Mouse (Mus musculus): ENCODE measurements around the gene Syp. TPM values are rescaled to one million over a fixed set of nuclear protein-coding genes. Genes with fewer than 3 reads are reported as not detected.

The Syp gene
- polyA plus RNA-seq, 2 experiments, result 0.51 to 2.1 TPM

- Histone ChIP-seq H3K36me3 (ENCODE audit: control insufficient read depth, insufficient read depth, low read length) (peaks cover 14% of the 10 kb centered on the region), H3K4me1 (ENCODE audit: control insufficient read depth, insufficient read depth, low read length) (no peaks in the 10 kb centered on the region), H3K27ac (replicated peaks; ENCODE audit: low read depth, low read length) (no peak overlapping the region), H3K4me2 (replicated peaks; ENCODE audit: low read depth, low read length, severe bottlenecking) (no peak overlapping the region), H3K9me3 (ENCODE audit: control insufficient read depth, low read length) (no peaks in the 10 kb centered on the region), H3K27me3 (ENCODE audit: control insufficient read depth, insufficient read depth, low read length) (no peaks in the 10 kb centered on the region), H3K4me3 (replicated peaks; ENCODE audit: low read length) (no peak overlapping the region), H3K9ac (ENCODE audit: low read depth, low read length, severe bottlenecking) (no peak overlapping the region)
- 90% methylated on average over 11 of the region's 11 CpGs for WGBS
- ATAC-seq (ENCODE audit: low FRiP score, low read depth), result no peak
- no peak for TF ChIP-seq POLR2A (IDR thresholded peaks at IDR 0.05; ENCODE audit: borderline replicate concordance, extremely low read depth, insufficient read depth, insufficient read length)
- no peak for DNase-seq (ENCODE audit: low spot score)
These were observed 26.5 kb downstream of the Syp start for GRCm38 (mm10) chrX:7664791-7665190.

GRCm38 (mm10) chrX:7665739-7666502 lies 27.6 kb downstream of the Syp start:
- no peak for TF ChIP-seq POLR2A (IDR thresholded peaks at IDR 0.05; ENCODE audit: borderline replicate concordance, extremely low read depth, insufficient read depth, insufficient read length)
- Histone ChIP-seq H3K4me3 (replicated peaks; ENCODE audit: low read length) (no peak overlapping the region), H3K9ac (ENCODE audit: low read depth, low read length, severe bottlenecking) (no peak overlapping the region), H3K9me3 (ENCODE audit: control insufficient read depth, low read length) (no peaks in the 10 kb centered on the region), H3K27ac (replicated peaks; ENCODE audit: low read depth, low read length) (no peak overlapping the region), H3K36me3 (ENCODE audit: control insufficient read depth, insufficient read depth, low read length) (peaks cover 14% of the 10 kb centered on the region), H3K4me1 (ENCODE audit: control insufficient read depth, insufficient read depth, low read length) (no peaks in the 10 kb centered on the region), H3K27me3 (ENCODE audit: control insufficient read depth, insufficient read depth, low read length) (no peaks in the 10 kb centered on the region), H3K4me2 (replicated peaks; ENCODE audit: low read depth, low read length, severe bottlenecking) (no peak overlapping the region)
- no peak for DNase-seq (ENCODE audit: low spot score)
- WGBS, result 76% methylated on average over 21 of the region's 21 CpGs
- no peak for ATAC-seq (ENCODE audit: low FRiP score, low read depth)

- peak overlapping the region; percentile 44 for H3K4me3 ChIP-seq (replicated peaks; ENCODE audit: low read length)
- peaks cover 11% of the 10 kb centered on the region for H3K36me3 ChIP-seq (ENCODE audit: control insufficient read depth, insufficient read depth, low read length)
- H3K27ac ChIP-seq (replicated peaks; ENCODE audit: low read depth, low read length), result peak overlapping the region; percentile 63
- 18% methylated on average over 11 of the region's 19 CpGs for WGBS
- H3K27me3 ChIP-seq (ENCODE audit: control insufficient read depth, insufficient read depth, low read length), result no peaks in the 10 kb centered on the region
- DNase-seq (ENCODE audit: low spot score) (peak; percentile 47), ATAC-seq (ENCODE audit: low FRiP score, low read depth) (peak; percentile 64; the same call in 1 of the 2 replicates)
- TF ChIP-seq POLR2A (IDR thresholded peaks at IDR 0.05; ENCODE audit: borderline replicate concordance, extremely low read depth, insufficient read depth, insufficient read length), result no peak
- H3K4me2 ChIP-seq (replicated peaks; ENCODE audit: low read depth, low read length, severe bottlenecking), result peak overlapping the region; percentile 48
- peak overlapping the region; percentile 56 for H3K9ac ChIP-seq (ENCODE audit: low read depth, low read length, severe bottlenecking)
- peaks cover 9% of the 10 kb centered on the region; the same call in 1 of the 2 replicates for H3K4me1 ChIP-seq (ENCODE audit: control insufficient read depth, insufficient read depth, low read length)
- no peaks in the 10 kb centered on the region for H3K9me3 ChIP-seq (ENCODE audit: control insufficient read depth, low read length)
These were observed 32.2 kb downstream of the Syp start for GRCm38 (mm10) chrX:7670390-7670881.

DNA sequence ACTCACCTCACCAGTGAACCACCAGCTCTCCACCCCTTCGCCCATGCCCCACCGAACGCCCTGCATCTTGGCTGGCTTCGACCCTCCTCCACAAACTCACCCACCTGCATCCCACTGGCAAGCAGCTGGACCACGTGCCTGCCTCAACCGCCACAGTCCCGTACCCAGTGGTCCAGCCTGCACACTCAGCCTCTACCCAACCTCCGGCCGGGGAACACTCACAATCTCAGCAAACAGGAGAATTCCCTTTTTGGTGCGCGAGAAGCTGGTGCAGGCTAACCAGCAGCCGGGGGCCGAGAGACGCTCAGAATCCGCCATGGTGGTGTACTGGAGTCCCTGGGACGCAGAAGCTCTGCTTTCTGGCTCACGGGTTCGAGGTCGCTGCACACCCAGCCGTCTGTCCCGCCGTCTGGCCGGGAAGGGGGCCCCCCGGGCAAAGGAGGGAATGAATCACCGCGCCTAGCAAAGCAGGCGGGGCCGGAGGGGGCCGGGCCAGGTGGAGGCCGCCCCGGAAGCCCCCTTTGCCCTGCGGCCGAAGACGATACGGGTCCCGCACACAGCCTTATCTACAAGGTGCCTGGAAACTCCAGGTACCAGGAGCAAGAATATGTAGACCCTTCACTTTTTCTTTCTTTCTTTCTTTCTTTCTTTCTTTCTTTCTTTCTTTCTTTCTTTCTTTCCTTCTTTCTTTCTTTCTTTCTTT lies 32.8 kb downstream of the Syp start, which contains the start of gene Plp2:
TSS of gene Plp2 (minus strand) at position 470 of the 703 bp plus-strand sequence.
- peaks cover 9% of the 10 kb centered on the region; the same call in 1 of the 2 replicates for H3K4me1 ChIP-seq (ENCODE audit: control insufficient read depth, insufficient read depth, low read length)
- peak within 1 kb of the TSS; percentile 56 for H3K9ac ChIP-seq (ENCODE audit: low read depth, low read length, severe bottlenecking)
- H3K4me3 ChIP-seq (replicated peaks; ENCODE audit: low read length), result peak within 1 kb of the TSS; percentile 44
- H3K4me2 ChIP-seq (replicated peaks; ENCODE audit: low read depth, low read length, severe bottlenecking), result peak within 1 kb of the TSS; percentile 48
- no peaks in the 10 kb centered on the region for H3K9me3 ChIP-seq (ENCODE audit: control insufficient read depth, low read length)
- peak within 1 kb of the TSS; percentile 63 for H3K27ac ChIP-seq (replicated peaks; ENCODE audit: low read depth, low read length)
- no peak for TF ChIP-seq POLR2A (IDR thresholded peaks at IDR 0.05; ENCODE audit: borderline replicate concordance, extremely low read depth, insufficient read depth, insufficient read length)
- no peaks in the 10 kb centered on the region for H3K27me3 ChIP-seq (ENCODE audit: control insufficient read depth, insufficient read depth, low read length)
- ATAC-seq (ENCODE audit: low FRiP score, low read depth) (peak; percentile 23; the same call in 1 of the 2 replicates), DNase-seq (ENCODE audit: low spot score) (no peak)
- 19% methylated on average over 27 of the region's 36 CpGs for WGBS
- peaks cover 6% of the 10 kb centered on the region; the same call in 1 of the 2 replicates for H3K36me3 ChIP-seq (ENCODE audit: control insufficient read depth, insufficient read depth, low read length)

- no peak for ATAC-seq (ENCODE audit: low FRiP score, low read depth)
- Histone ChIP-seq H3K4me2 (replicated peaks; ENCODE audit: low read depth, low read length, severe bottlenecking) (no peak overlapping the region), H3K27ac (replicated peaks; ENCODE audit: low read depth, low read length) (no peak overlapping the region), H3K9me3 (ENCODE audit: control insufficient read depth, low read length) (no peaks in the 10 kb centered on the region), H3K27me3 (ENCODE audit: control insufficient read depth, insufficient read depth, low read length) (no peaks in the 10 kb centered on the region), H3K9ac (ENCODE audit: low read depth, low read length, severe bottlenecking) (no peak overlapping the region), H3K4me1 (ENCODE audit: control insufficient read depth, insufficient read depth, low read length) (peaks cover 9% of the 10 kb centered on the region; the same call in 1 of the 2 replicates), H3K4me3 (replicated peaks; ENCODE audit: low read length) (no peak overlapping the region), H3K36me3 (ENCODE audit: control insufficient read depth, insufficient read depth, low read length) (no peaks in the 10 kb centered on the region)
- DNase-seq (ENCODE audit: low spot score), result no peak
- TF ChIP-seq POLR2A (IDR thresholded peaks at IDR 0.05; ENCODE audit: borderline replicate concordance, extremely low read depth, insufficient read depth, insufficient read length), result no peak
- WGBS, result 28% methylated on average over 6 of the region's 6 CpGs
These were observed 34.5 kb downstream of the Syp start for GRCm38 (mm10) chrX:7672739-7673138.
